Mouse (Mus musculus): Measurements from ENCODE around the gene Ucma.

- TF ChIP-seq CTCF (IDR thresholded peaks at IDR 0.05; ENCODE audit: control insufficient read depth, insufficient read depth, insufficient replicate concordance, low read depth, low read length) (no peak), POLR2A (IDR thresholded peaks at IDR 0.05; ENCODE audit: control insufficient read depth, low read depth, low read length) (no peak)
Observed at GRCm38 (mm10) chr2:4986798-4987197, 10.9 kb downstream of the Ucma start.
